Mouse (Mus musculus) gonadal fat pad, adult 2 months (tissue): ENCODE measurements around the gene Crb2. TPM values are rescaled to one million over a fixed set of nuclear protein-coding genes. Genes with fewer than 3 reads are reported as not detected.
A peak's percentile ranks its signal among the peaks of the same experiment; 100 is the strongest.

Experiments used
- DNase-seq: peaks from one replicate; pipeline ENCODE4 v3.0.0-alpha.2; 2012; ENCODE audit warnings: low read depth
- polyA plus RNA-seq: library from polyadenylated mRNA; depleted of rRNA; stranded (reverse); fragments of >200 nt; gene quantifications from 2 replicates; pipeline ENCODE4 v1.2.3, GENCODE M21; 2012

Gene Crb2
- polyA plus RNA-seq, 1 experiment = 0.92 TPM

DNA sequence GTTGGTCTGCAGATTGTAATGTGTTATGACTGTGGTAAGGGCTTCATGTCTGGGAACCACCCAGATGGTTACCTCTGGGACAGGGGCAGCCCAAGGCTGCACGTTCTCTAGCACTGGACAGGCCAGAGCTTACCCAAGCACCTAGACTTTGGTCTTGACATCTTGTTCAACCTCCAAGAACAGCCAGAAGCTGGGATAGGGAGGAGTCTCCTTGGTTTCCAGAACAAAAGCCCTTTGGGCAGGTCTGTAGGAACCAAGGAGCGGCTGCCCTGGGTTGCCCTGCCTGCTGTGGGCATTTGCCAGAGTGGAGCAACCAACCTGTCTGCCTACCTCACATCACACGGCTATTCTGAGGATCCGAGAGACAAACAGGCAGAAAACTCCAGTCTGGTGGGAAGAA lies 21.0 kb downstream of the Crb2 start:
- no peak for DNase-seq

GRCm38 (mm10) chr2:37799137-37799536 lies 23.1 kb downstream of the Crb2 start:
- DNase-seq = no peak

DNA sequence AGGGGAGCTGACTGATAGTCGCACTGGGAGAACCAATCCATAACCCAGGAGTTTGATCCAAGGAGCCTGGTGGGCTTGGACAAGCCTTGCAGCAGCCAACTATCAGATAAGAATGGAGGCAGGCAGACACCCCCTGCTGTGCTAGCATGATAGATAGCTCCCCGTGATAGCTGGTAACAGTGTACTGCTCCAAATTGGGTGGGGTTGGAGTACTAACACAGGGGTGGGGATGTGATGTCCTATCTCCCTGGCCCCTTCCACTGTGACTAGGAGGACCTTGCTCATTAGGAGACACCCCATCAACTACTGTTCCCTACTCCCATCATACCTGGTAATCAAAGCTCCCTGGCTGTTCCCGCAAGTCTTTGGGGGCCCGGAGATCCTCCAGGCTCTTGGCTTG lies 25.6 kb downstream of the Crb2 start:
- DNase-seq = no peak

DNA sequence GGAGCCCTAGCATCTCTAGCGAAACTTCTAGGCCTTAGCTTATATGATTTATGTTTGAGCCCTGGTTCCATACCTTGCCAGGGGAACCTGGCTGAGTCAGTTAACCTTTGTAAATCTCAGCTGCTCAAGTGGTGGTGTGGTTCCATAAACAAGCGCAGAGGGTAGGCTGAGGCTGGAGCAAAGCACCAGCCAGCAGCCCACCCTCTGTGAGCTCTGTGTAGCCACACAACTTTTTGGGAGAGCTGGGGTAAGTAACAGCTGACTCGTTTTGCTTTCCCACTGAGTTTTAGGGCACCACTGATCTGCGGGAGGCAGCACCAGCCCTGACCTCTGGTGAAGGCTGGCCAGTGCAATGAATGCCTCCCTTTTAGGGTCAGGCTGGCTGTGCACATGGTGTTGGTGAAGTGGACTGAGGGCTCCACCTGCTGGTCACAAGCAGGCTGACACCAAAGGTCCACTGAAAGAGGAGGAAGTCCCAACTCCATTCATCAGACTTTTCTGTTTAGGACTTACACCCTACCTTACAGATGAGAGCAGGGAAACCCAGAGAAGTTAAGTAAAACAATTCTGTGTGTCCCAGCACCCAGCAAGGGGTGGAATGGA lies 26.7 kb downstream of the Crb2 start:
- DNase-seq = no peak

DNA sequence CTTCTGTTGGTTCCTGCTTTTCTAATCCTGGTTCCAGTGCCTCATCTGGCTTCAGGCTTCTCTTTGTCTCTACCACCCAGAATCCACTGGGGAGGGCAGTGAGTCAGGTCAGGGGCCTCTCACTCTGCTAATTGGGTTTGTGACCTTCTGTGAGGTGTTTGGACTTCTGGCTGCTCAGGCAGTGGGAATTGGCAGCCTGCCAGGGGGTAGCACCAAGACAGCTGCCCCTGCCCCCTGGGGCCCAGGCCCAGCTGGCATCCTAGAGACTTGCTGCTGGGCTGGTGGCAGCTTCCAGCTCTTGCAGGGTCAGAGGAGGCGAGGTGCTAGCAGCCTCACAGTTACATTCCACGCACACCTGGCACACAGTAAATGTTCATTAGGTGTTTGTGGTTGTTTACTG lies 35.6 kb downstream of the Crb2 start:
- DNase-seq = no peak

DNA sequence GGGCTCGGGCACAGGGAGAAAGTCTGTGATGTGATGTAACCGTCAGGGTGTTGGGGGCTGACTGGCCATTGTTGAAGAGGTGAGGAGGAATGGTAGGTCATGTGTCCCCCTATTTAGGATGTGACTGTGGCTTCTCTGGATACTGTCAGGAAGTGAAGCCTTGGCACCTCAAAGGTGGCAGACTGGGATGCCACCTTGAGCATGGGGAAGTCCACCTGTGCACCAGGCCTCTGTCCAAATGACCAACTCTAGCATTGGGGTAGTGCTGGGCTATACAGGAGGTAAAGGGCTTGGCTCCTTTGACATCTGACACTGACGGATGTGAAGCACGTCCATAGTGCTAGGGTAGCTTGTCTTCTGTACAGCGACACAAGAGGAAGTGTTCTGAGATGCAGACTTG lies 36.4 kb downstream of the Crb2 start:
- no peak for DNase-seq

DNA sequence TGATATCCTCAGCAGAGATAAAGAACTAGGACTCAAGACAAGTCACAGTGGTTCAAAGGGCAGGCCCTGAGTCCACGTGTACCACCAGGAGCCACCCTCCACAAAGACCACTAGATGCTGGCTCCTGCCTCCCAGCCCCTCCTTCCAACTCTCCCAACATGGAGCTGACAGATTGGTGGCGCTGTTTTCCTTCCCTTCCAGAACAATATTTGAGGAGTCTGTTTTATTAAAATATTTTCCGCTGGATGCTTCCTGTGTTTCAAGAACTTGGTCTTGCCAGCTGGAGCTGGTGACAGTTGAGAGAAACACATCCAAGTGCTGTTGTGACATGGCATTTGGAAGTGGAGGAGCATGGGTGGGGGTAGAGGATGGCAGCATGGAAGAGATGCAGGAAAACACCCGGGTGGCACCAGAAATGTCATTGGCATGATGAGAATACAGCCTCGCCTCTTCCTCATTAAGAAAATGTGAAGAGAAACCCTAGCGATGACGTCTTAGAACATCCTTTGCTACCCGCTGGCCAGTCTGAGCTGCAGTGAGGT lies 38.8 kb downstream of the Crb2 start:
- no peak for DNase-seq

GRCm38 (mm10) chr2:37815676-37816075 lies 39.6 kb downstream of the Crb2 start:
- no peak for DNase-seq

DNA sequence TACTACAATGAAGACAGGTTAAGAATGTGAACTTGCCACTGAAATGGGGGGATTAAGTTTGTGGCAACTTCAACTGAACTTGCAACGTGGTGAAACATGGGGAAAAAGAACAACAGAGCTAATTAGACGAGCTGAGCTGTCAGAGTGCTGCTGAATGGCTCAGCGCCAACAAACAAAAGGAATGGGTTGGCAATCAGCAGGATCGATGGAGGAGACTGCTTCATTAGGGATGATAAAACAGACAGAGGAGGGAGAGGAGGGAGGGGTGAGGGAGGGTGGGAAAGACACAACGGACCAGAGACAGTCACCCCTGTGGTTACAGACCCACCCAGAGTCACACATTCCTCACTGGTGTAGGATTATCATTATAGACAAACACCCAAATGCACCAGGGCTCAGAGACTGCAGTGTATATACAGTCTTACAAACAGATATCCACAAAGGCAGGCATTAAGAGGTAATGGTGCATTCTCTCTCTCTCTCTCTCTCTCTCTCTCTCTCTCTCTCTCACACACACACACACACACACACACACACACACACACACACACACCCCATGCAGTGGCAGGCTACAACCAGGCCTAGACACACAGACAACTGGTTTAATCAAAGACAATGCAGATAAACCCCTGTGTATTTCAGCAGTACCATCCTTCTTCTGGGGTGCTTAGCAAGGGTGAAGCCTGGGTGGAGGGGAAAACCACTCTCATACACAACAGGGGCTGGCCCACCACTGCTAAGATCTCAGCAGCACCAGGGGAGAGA lies 42.9 kb downstream of the Crb2 start:
- no peak for DNase-seq

- no peak for DNase-seq
These were observed 43.6 kb downstream of the Crb2 start for GRCm38 (mm10) chr2:37819526-37820152.

GRCm38 (mm10) chr2:37822122-37822521 lies 46.1 kb downstream of the Crb2 start:
- DNase-seq = no peak

DNA sequence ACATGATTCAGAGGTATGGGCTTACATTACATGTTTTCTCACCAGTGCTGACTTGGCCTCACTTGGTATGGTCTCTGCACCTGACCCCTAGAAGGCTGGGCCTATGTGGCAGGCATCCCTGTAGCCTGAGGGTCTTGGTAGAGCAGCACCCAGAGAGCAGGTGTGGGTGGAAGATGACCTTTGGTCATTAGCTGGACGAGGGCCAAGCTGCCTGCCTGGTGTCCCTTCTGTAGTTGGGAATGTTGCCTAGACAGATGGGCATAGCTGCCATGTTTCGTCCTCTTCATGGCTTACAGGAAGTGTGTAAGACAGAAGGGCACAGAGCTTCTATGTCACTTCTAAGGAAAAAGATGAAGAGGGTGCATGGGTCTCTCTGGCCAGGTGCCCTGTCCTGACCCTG lies 47.8 kb downstream of the Crb2 start:
- DNase-seq = no peak

DNA sequence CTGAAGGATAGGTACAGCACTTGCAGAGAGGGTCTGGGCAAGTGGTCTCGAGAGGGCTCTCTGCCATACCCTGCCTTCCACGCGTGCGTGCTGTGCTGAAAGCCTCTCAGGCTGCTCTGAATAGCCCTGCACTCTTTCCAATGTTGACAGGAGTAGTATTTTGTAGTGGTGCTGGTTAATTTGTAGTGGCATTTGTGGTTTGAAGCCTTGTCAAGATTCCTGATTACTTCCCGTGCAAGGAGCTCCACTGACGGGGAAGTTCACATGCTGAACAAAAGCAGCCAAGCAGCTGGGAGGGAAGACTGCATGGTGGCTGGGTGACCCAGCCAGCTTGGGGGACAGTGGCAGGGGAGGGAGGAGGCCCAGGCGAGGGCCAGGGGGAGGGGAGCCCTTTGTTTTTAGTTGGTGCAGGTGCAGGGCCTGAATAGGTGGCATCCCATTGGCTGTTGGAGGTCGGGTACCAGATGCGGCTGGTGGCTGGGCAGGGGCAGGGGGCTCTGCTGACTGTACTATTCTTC lies 53.8 kb downstream of the Crb2 start:
- DNase-seq = no peak

DNA sequence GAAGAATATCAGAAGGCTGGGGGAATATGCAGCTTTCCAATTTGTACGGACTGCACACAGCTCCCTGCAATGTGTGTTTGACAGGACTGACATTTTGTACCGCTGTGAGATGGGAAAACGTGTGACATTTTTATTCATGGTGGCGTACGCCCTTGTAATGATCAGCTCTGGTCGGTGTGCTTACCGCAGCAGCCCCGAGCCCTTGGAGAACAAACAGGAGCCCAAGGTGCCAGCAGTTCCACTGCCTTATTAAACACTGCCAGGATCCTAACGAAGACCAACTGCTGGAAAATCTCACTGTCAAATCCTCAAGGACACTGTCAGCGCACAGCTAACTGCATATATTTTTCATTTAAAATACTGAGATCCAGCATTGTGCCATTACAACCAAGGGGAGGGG lies 56.2 kb downstream of the Crb2 start:
- DNase-seq = no peak

DNA sequence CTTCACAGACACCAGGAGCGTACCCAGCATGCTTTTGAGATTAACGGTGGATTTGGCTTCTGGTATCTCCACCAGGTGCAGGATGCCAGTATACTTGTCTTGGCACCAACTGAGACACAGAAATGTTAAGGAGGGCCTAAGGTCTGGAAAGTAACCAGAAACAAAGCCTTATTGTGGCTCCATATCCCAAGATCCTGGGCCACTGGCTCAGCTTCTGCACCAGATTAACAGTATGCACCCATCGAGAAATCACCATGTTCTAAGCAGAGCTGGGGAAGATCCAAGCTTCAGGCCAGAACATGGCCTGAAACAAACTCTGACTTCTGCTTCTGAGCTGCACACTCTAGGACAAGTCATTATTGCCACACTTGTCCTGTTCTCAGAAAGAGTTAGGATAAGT lies 60.9 kb downstream of the Crb2 start:
- peak; percentile 65 for DNase-seq

DNA sequence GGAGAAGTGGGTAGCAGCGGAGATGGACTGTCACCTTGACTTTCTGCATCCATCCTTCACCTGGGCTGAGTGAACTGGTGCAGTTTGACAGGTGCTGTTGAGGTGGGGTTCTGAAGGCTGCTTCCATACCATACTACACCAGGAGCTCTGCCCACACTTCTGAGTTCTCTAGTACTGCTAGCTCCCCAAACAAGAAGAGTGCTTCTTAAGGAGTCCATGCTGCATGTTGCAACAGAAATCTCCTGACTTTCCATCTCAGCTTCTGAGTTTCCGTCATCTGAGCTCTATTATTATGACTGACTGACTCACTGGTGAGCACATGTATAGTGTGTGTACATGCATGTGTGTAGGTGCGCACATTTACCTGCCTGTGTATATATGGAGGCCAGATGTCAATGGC lies 61.5 kb downstream of the Crb2 start:
- DNase-seq = no peak

- DNase-seq = no peak
These were observed 62.3 kb downstream of the Crb2 start for GRCm38 (mm10) chr2:37838202-37838984.

- DNase-seq = peak; percentile 41
These were observed 63.9 kb downstream of the Crb2 start for GRCm38 (mm10) chr2:37839922-37840321.

- no peak for DNase-seq
These were observed 66.1 kb downstream of the Crb2 start for GRCm38 (mm10) chr2:37842151-37842569.

DNA sequence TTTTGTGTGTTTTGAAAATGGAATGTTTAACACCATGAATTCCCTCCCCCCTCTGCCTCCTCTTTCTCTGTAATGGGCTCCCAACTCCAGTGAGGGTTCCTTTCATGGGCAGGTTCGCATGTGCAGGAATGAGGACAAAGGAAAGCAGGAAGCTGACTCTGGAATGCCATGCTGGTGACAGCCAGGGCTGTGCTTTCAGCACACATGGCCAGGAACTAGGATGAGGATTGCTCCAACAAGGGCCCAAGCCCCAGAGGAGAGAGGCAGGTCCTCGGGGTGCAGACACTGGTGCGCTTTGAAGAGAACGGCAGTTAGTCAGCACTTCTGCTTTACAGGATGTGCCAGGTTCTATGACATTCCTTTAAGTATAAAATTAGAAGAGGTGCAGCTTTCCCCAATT lies 66.7 kb downstream of the Crb2 start:
- no peak for DNase-seq
